ENCODE assay signal across 9 mouse cellular contexts in genomic region chr11:69086390-69086789, GRCm38 (mm10). TPM values are rescaled to one million over a fixed set of nuclear protein-coding genes. Genes with fewer than 3 reads are reported as not detected.
A peak's percentile ranks its signal among the peaks of the same experiment; 100 is the strongest.
DNase-seq lines count a peak whose midpoint lies in the region; ATAC-seq and TF ChIP-seq lines count a peak whose summit lies in the region.
"Had no signal": no experiment of that assay in that cellular context is flagged by ENCODE, and none has a peak within 500 bp of the region (broad histone marks: within the 10 kb centered on the region; RNA-seq: fewer than 3 reads in every experiment).

No protein-coding gene starts in this region.

- no peak overlapping the region for H3K4me2 ChIP-seq in intestine, embryonic 15.5 days (replicated peaks)
- H3K4me2 ChIP-seq in intestine, postnatal 0 days (replicated peaks; ENCODE audit: low read depth) = no peak overlapping the region

- peaks cover 24% of the 10 kb centered on the region for H3K4me1 ChIP-seq in intestine, embryonic 15.5 days (replicated peaks)
- peaks cover 8% of the 10 kb centered on the region; the same call in 1 of the 2 replicates for H3K4me1 ChIP-seq in intestine, postnatal 0 days (replicated peaks; ENCODE audit: control insufficient read depth, insufficient read depth, low read length)
- H3K4me1 ChIP-seq in limb, embryonic 10.5 days = peaks cover 42% of the 10 kb centered on the region

- WGBS in intestine, embryonic 15.5 days = 41% methylated on average over 6 of the region's 6 CpGs
- WGBS in intestine, postnatal 0 days = 56% methylated on average over 6 of the region's 6 CpGs
- 61% methylated on average over 6 of the region's 6 CpGs for WGBS in limb, embryonic 10.5 days

- H3K27me3 ChIP-seq in intestine, embryonic 15.5 days (replicated peaks) = no peaks in the 10 kb centered on the region
- no peaks in the 10 kb centered on the region for H3K27me3 ChIP-seq in intestine, postnatal 0 days (replicated peaks; ENCODE audit: control insufficient read depth, insufficient read depth, low read length)
- H3K27me3 ChIP-seq in limb, embryonic 10.5 days (ENCODE audit: low read depth, poor library complexity, severe bottlenecking) = no peaks in the 10 kb centered on the region

- no peaks in the 10 kb centered on the region; the same call in 1 of the 2 replicates for H3K36me3 ChIP-seq in intestine, embryonic 15.5 days
- H3K36me3 ChIP-seq in intestine, postnatal 0 days (ENCODE audit: control insufficient read depth, insufficient read depth) = peaks cover 18% of the 10 kb centered on the region; the same call in 1 of the 2 replicates
- H3K36me3 ChIP-seq in limb, embryonic 10.5 days = peaks cover 21% of the 10 kb centered on the region

- DNase-seq in ZHBTc4 (ENCODE audit: low read depth, low spot score) = peak; percentile 35
- DNase-seq in brain, adult 2 months (ENCODE audit: low read depth, low spot score) = peak; percentile 89
- no peak for DNase-seq in limb, embryonic 10.5 days (ENCODE audit: low spot score)
- DNase-seq in Muller cell, postnatal 12 days (ENCODE audit: inconsistent ontology term) = no peak
- DNase-seq: forebrain, postnatal 0 days had no signal

- no peaks in the 10 kb centered on the region for H3K9me3 ChIP-seq in intestine, embryonic 15.5 days
- H3K9me3 ChIP-seq in intestine, postnatal 0 days (ENCODE audit: control insufficient read depth) = no peaks in the 10 kb centered on the region
- H3K9me3 ChIP-seq in limb, embryonic 10.5 days (replicated peaks) = no peaks in the 10 kb centered on the region
- H3K9me3 ChIP-seq: G1E had no signal

- peak overlapping the region; percentile 79 for H3K27ac ChIP-seq in intestine, embryonic 15.5 days
- no peak overlapping the region for H3K27ac ChIP-seq in intestine, postnatal 0 days (ENCODE audit: low read depth, low read length)
- H3K27ac ChIP-seq in limb, embryonic 10.5 days = peak overlapping the region; percentile 47; the same call in 1 of the 2 replicates

- H3K4me3 ChIP-seq in intestine, embryonic 15.5 days (replicated peaks) = no peak overlapping the region
- no peak overlapping the region for H3K4me3 ChIP-seq in intestine, postnatal 0 days (ENCODE audit: low read depth, low read length)
- H3K4me3 ChIP-seq in limb, embryonic 10.5 days = no peak overlapping the region

- H3K9ac ChIP-seq in intestine, embryonic 15.5 days = no peak overlapping the region
- no peak overlapping the region for H3K9ac ChIP-seq in intestine, postnatal 0 days (ENCODE audit: low read depth, low read length)

- no peak for ATAC-seq in intestine, embryonic 15.5 days
- ATAC-seq in intestine, postnatal 0 days = no peak
- ATAC-seq in megakaryocyte-erythroid progenitor cell, adult 5-6 weeks (replicated peaks; ENCODE audit: low FRiP score, low TSS enrichment, poor library complexity, severe bottlenecking) = no peak
- ATAC-seq: forebrain, postnatal 0 days had no signal

- TF ChIP-seq CTCF in intestine, postnatal 0 days (IDR thresholded peaks at IDR 0.05; ENCODE audit: low read depth) = no peak

RNA-seq across cellular contexts. Expression of gene Vamp2, which starts 1.9 kb away (rescaled TPM):
- polyA plus RNA-seq in intestine, embryonic 15.5 days (2015; fragmentation: Nextera tagmentation; extraction: Ambion mirVana) = 61.8 and 64.2 TPM in 2 replicates
- polyA plus RNA-seq in intestine, postnatal 0 days (2015; fragmentation: Nextera tagmentation; extraction: Ambion mirVana) = 45.3 and 50.3 TPM in 2 replicates
- 51.1 and 72.1 TPM in 2 replicates for polyA plus RNA-seq in limb, embryonic 10.5 days (2016; fragmentation: Nextera tagmentation; extraction: Ambion mirVana)
- total RNA-seq in megakaryocyte-erythroid progenitor cell, adult 5-6 weeks (2014; fragmentation: Nextera tagmentation) = 46.7 and 60.3 TPM in 2 replicates
- 7.5 and 15.7 TPM in 2 replicates for total RNA-seq in megakaryocyte-erythroid progenitor cell, adult 5-6 weeks (2017)

RNA-seq across cellular contexts. Expression of gene Per1, which starts 8.6 kb away (rescaled TPM):
- 11.9 and 15.6 TPM in 2 replicates for polyA plus RNA-seq in intestine, embryonic 15.5 days (2015; fragmentation: Nextera tagmentation; extraction: Ambion mirVana)
- 7.2 and 11.3 TPM in 2 replicates for polyA plus RNA-seq in intestine, postnatal 0 days (2015; fragmentation: Nextera tagmentation; extraction: Ambion mirVana)
- 10.3 and 10.8 TPM in 2 replicates for polyA plus RNA-seq in limb, embryonic 10.5 days (2016; fragmentation: Nextera tagmentation; extraction: Ambion mirVana)
- 11.3 and 17.6 TPM in 2 replicates for total RNA-seq in megakaryocyte-erythroid progenitor cell, adult 5-6 weeks (2014; fragmentation: Nextera tagmentation)
- 4.7 and 12.5 TPM in 2 replicates for total RNA-seq in megakaryocyte-erythroid progenitor cell, adult 5-6 weeks (2017)

RNA-seq across cellular contexts. Expression of gene Tmem107, which starts 15.8 kb away (rescaled TPM):
- polyA plus RNA-seq in intestine, embryonic 15.5 days (2015; fragmentation: Nextera tagmentation; extraction: Ambion mirVana) = 43.7 and 47.6 TPM in 2 replicates
- polyA plus RNA-seq in intestine, postnatal 0 days (2015; fragmentation: Nextera tagmentation; extraction: Ambion mirVana) = 14.5 TPM in 2 replicates
- 35.8 and 38.6 TPM in 2 replicates for polyA plus RNA-seq in limb, embryonic 10.5 days (2016; fragmentation: Nextera tagmentation; extraction: Ambion mirVana)
- 33.8 and 51.0 TPM in 2 replicates for total RNA-seq in megakaryocyte-erythroid progenitor cell, adult 5-6 weeks (2014; fragmentation: Nextera tagmentation)
- total RNA-seq in megakaryocyte-erythroid progenitor cell, adult 5-6 weeks (2017) = 16.2 and 33.4 TPM in 2 replicates

RNA-seq across cellular contexts. Expression of gene Borcs6, which starts 26.9 kb away (rescaled TPM):
- 8.6 and 8.9 TPM in 2 replicates for polyA plus RNA-seq in intestine, embryonic 15.5 days (2015; fragmentation: Nextera tagmentation; extraction: Ambion mirVana)
- polyA plus RNA-seq in intestine, postnatal 0 days (2015; fragmentation: Nextera tagmentation; extraction: Ambion mirVana) = 13.4 and 13.8 TPM in 2 replicates
- polyA plus RNA-seq in limb, embryonic 10.5 days (2016; fragmentation: Nextera tagmentation; extraction: Ambion mirVana) = 5.3 and 6.0 TPM in 2 replicates
- 0.46 and 7.0 TPM in 2 replicates for total RNA-seq in megakaryocyte-erythroid progenitor cell, adult 5-6 weeks (2014; fragmentation: Nextera tagmentation)
- total RNA-seq in megakaryocyte-erythroid progenitor cell, adult 5-6 weeks (2017) = 3.5 TPM in 2 replicates

RNA-seq across cellular contexts. Expression of gene Hes7, which starts 33.8 kb away (rescaled TPM):
- polyA plus RNA-seq in intestine, embryonic 15.5 days (2015; fragmentation: Nextera tagmentation; extraction: Ambion mirVana) = 0.62 and 0.70 TPM in 2 replicates
- polyA plus RNA-seq in intestine, postnatal 0 days (2015; fragmentation: Nextera tagmentation; extraction: Ambion mirVana) = 0.21 and 0.37 TPM in 2 replicates
- polyA plus RNA-seq in limb, embryonic 10.5 days (2016; fragmentation: Nextera tagmentation; extraction: Ambion mirVana) = 0.53 and 0.90 TPM in 2 replicates
- not detected in 2 replicates for total RNA-seq in megakaryocyte-erythroid progenitor cell, adult 5-6 weeks (2014; fragmentation: Nextera tagmentation)
- total RNA-seq in megakaryocyte-erythroid progenitor cell, adult 5-6 weeks (2017) = not detected in 2 replicates

Comparison
In these comparisons a context has a peak if more than half of its experiments do, and no peak if none do; other contexts are left out.
1. DNase-seq: peak in ZHBTc4 (single experiment) and brain, adult 2 months (single experiment); none in limb, embryonic 10.5 days (single experiment) and Muller cell, postnatal 12 days (single experiment).